Mouse (Mus musculus): ENCODE data around the gene BC051665. TPM values are rescaled to one million over a fixed set of nuclear protein-coding genes. Genes with fewer than 3 reads are reported as not detected.

BC051665 gene
- polyA plus RNA-seq, 1 experiment from 2014 or later: not detected

DNA sequence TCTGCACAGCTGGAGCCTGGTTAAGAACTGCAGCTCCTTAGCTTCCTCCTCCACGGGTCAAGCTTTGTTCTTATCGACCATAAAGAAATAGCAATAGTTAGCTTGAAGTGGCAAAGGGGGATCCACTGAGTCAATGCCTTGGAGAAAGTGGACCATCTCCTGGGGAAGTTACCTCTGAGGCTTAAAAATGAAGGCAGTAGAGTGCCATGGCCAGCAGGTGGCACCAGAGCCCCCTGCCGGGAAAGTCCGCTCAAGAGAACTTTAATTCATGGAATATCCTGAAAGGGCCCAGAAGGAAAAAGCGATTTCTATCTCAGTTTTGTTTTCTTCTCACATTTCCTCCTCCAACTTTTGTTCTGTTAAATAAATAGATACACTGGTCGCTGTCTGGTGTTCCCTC is 27.0 kb downstream of the BC051665 start:
- Histone ChIP-seq H3K27ac (replicated peaks) (no peak overlapping the region), H3K36me3 (peaks cover 53% of the 10 kb centered on the region), H3K4me3 (no peak overlapping the region), H3K9me3 (no peaks in the 10 kb centered on the region), H3K27me3 (no peaks in the 10 kb centered on the region), H3K4me1 (replicated peaks) (no peaks in the 10 kb centered on the region), H3K4me2 (no peak overlapping the region), H3K9ac (no peak overlapping the region)
- ATAC-seq (ENCODE audit: low FRiP score, low read depth): no peak
- 42% methylated on average over 6 of the region's 6 CpGs for WGBS

DNA sequence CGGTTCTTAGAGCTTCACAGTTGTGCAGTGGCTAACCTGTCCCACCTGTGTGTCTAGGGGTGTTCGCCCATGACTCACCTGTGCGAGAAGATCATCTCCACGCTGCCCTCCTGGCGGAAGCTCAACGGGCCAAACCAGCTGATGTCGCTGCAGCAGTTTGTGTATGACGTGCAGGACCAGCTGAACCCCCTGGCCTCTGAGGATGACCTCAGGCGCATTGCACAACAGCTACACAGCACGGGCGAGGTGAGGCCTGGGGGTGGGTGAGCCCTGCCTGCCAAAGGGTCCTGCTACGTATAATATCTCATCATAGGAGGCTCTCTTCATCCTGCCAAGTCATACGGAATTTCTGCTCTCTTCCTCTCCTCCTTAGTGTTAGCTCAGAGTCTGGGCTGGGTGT is 28.9 kb downstream of the BC051665 start:
- Histone ChIP-seq H3K9ac (no peak overlapping the region), H3K36me3 (peaks cover 61% of the 10 kb centered on the region), H3K9me3 (no peaks in the 10 kb centered on the region), H3K4me3 (no peak overlapping the region), H3K27ac (replicated peaks) (no peak overlapping the region), H3K4me1 (replicated peaks) (no peaks in the 10 kb centered on the region), H3K27me3 (no peaks in the 10 kb centered on the region), H3K4me2 (no peak overlapping the region)
- no peak for ATAC-seq (ENCODE audit: low FRiP score, low read depth)
- WGBS: 90% methylated on average over 13 of the region's 13 CpGs

DNA sequence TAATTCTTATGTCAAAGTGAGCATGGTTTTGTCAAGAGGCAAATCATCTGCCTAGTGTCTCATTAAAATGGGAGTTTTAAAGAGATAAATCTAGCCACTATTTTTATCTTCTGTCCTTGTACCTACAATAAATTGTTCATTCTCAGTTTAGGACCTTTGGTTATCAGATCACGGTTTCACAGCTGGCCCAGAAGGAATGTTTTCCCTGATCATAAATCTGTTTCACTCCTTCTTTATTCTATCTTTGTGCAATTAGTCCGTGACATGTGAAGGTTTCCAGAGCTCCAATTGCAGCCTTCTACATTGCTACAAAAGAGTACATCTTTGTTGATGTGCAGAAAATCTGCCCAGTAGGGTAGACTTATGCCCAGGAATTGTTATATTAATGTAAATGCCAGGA is 30.9 kb downstream of the BC051665 start:
- no peak overlapping the region for H3K4me3 ChIP-seq

DNA sequence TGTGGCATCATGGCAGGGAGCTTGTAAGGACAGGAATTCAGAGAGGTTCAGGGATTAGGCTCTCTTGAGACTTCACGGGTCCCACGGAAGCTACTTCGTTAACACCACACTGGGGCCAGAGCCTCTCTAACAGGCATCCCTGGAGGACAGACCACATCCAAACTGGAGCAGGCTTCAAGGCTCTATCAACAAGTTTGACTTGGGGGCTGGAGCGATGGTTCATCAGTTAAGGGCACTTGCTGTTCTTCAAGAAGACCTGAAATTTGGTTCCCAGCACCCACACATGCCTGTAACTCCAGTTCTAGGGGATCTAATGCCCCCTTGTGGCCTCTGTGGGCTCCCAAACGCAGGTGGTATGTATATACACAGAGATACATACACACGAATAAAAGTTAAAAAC is 32.9 kb downstream of the BC051665 start:
- H3K4me1 ChIP-seq (replicated peaks): no peaks in the 10 kb centered on the region
- no peak overlapping the region for H3K4me2 ChIP-seq
- H3K36me3 ChIP-seq: peaks cover 74% of the 10 kb centered on the region
- no peaks in the 10 kb centered on the region for H3K27me3 ChIP-seq
- 97% methylated on average over 6 of the region's 6 CpGs for WGBS
- ATAC-seq (ENCODE audit: low FRiP score, low read depth): no peak
- H3K27ac ChIP-seq (replicated peaks): no peak overlapping the region
- H3K9me3 ChIP-seq: no peaks in the 10 kb centered on the region
- H3K9ac ChIP-seq: no peak overlapping the region
- no peak overlapping the region for H3K4me3 ChIP-seq

More for the DNA sequence above, 30.9 kb downstream of the BC051665 start:
- H3K27me3 ChIP-seq: no peaks in the 10 kb centered on the region
- H3K36me3 ChIP-seq: peaks cover 55% of the 10 kb centered on the region
- H3K27ac ChIP-seq (replicated peaks): no peak overlapping the region
- no peak for ATAC-seq (ENCODE audit: low FRiP score, low read depth)
- no peaks in the 10 kb centered on the region for H3K4me1 ChIP-seq (replicated peaks)
- no peak overlapping the region for H3K9ac ChIP-seq
- WGBS: 81% methylated on average over 2 of the region's 2 CpGs
- no peaks in the 10 kb centered on the region for H3K9me3 ChIP-seq
- H3K4me2 ChIP-seq: no peak overlapping the region

DNA sequence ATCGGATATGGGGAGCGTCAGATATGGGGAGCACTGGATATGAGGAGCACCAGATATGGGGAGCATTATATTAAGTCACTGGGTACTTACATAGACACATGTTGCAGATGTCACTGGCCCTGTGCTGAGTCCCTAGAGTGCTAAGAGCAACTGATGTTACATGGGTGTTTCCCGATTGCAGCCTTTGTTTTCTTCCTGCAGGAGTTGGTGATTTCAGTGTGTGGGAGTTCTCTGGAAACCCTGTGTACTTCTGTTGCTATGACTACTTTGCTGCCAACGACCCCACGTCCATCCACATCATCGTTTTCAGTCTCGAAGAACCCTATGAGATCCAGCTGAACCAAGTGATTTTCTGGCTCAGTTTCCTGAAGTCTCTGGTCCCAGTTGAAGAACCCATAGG is 35.2 kb downstream of the BC051665 start:
- Histone ChIP-seq H3K36me3 (peaks cover 66% of the 10 kb centered on the region), H3K9ac (no peak overlapping the region), H3K4me2 (no peak overlapping the region), H3K4me3 (no peak overlapping the region), H3K4me1 (replicated peaks) (no peaks in the 10 kb centered on the region), H3K9me3 (no peaks in the 10 kb centered on the region), H3K27ac (replicated peaks) (no peak overlapping the region), H3K27me3 (no peaks in the 10 kb centered on the region)
- no peak for ATAC-seq (ENCODE audit: low FRiP score, low read depth)
- WGBS: 92% methylated on average over 7 of the region's 7 CpGs

DNA sequence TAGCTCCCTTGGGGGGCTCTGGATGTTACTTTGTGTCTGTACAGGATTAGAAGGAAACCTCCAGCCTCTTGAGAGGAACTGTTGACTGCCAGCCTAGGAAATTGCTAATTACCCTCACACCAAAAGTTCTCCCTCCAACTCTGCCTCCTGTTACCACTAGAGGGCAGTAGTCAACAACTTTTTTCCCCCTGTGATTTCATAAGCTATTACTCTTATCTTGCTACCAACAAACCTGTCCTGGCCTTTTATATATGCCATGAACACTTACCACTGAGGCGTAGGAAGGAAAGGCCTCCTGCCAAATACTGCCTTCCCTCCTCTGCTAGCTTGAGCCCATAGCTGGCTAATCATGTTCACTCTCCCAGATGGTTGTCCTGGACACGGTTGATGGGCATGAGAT is 37.6 kb downstream of the BC051665 start:
- H3K4me3 ChIP-seq: no peak overlapping the region
- H3K9me3 ChIP-seq: no peaks in the 10 kb centered on the region
- H3K9ac ChIP-seq: no peak overlapping the region
- no peak overlapping the region for H3K27ac ChIP-seq (replicated peaks)
- H3K4me2 ChIP-seq: no peak overlapping the region
- ATAC-seq (ENCODE audit: low FRiP score, low read depth): no peak
- peaks cover 6% of the 10 kb centered on the region for H3K4me1 ChIP-seq (replicated peaks)
- no peaks in the 10 kb centered on the region for H3K27me3 ChIP-seq
- H3K36me3 ChIP-seq: peaks cover 49% of the 10 kb centered on the region
- 93% methylated on average over 2 of the region's 2 CpGs for WGBS

DNA sequence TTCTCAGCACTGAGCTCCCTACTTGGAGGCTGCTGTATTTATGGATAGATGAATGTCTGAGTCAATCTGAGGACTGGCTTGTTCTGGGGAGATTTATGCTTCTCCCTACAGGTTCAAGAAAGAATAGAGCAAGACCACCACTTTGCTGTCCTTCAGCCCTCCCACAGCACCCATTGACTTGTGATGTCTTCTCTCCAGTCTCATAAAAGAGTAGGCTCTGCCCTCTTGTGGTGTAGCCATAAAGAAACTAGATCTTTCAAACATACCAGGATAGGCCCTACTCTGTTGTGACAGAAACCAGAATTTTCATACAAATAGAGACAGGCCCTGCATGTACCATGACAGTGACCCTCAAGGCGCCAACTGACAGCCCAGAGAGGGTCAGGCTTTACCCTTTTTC is 39.0 kb downstream of the BC051665 start:
- Histone ChIP-seq H3K4me3 (no peak overlapping the region), H3K36me3 (peaks cover 39% of the 10 kb centered on the region), H3K9me3 (no peaks in the 10 kb centered on the region), H3K27me3 (no peaks in the 10 kb centered on the region), H3K4me1 (replicated peaks) (peaks cover 11% of the 10 kb centered on the region), H3K27ac (replicated peaks) (no peak overlapping the region), H3K9ac (no peak overlapping the region), H3K4me2 (no peak overlapping the region)
- 90% methylated on average over 1 of the region's 1 CpGs for WGBS
- no peak for ATAC-seq (ENCODE audit: low FRiP score, low read depth)

DNA sequence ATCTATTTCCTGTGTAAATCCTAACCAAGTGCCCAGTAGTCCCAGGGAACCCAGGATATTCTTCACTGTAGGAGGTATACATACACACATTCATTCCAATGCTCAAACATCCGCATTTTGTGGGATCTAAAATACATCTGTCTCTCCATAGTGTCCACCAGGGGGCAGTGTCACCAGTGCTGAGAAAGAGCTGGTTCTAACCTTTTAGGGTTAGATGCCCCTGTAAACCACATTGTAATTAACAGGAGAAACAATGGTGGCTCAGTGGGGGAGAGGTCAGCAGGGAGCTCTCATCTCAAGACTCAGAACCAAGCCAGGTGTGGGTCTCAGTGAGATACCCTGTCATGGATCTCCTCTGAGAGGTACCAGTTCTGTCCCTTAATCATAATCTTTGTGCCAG is 39.9 kb downstream of the BC051665 start:
- peaks cover 37% of the 10 kb centered on the region for H3K36me3 ChIP-seq
- no peak for ATAC-seq (ENCODE audit: low FRiP score, low read depth)
- no peak overlapping the region for H3K27ac ChIP-seq (replicated peaks)
- no peaks in the 10 kb centered on the region for H3K27me3 ChIP-seq
- no peak overlapping the region for H3K9ac ChIP-seq
- H3K4me2 ChIP-seq: no peak overlapping the region
- H3K4me3 ChIP-seq: no peak overlapping the region
- WGBS: 43% methylated on average over 1 of the region's 1 CpGs
- H3K9me3 ChIP-seq: no peaks in the 10 kb centered on the region
- peaks cover 11% of the 10 kb centered on the region for H3K4me1 ChIP-seq (replicated peaks)

DNA sequence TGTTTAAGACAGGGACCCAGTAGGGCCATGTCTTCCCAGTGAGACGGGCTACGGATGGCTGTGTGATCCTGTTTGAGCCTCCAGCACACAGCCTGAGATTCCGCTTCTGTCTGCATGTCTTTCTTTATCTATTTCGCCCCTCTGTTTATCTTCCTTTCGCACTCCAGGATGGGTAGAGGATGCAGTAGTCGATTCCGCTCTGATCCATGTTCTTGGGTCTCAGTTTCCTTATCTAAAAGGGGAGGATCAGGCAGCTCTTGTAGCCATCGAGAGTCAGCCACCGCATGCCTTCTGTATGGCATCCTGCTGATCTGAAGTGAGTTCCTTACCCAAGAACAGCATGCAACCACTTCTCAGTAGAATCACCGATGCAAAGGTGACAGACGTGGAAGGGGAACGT is 40.8 kb downstream of the BC051665 start:
- no peak overlapping the region for H3K27ac ChIP-seq (replicated peaks)
- no peak for ATAC-seq (ENCODE audit: low FRiP score, low read depth)
- H3K4me1 ChIP-seq (replicated peaks): peaks cover 11% of the 10 kb centered on the region
- no peaks in the 10 kb centered on the region for H3K27me3 ChIP-seq
- H3K9me3 ChIP-seq: no peaks in the 10 kb centered on the region
- H3K9ac ChIP-seq: no peak overlapping the region
- 91% methylated on average over 12 of the region's 12 CpGs for WGBS
- H3K4me2 ChIP-seq: no peak overlapping the region
- peaks cover 36% of the 10 kb centered on the region for H3K36me3 ChIP-seq
- no peak overlapping the region for H3K4me3 ChIP-seq

DNA sequence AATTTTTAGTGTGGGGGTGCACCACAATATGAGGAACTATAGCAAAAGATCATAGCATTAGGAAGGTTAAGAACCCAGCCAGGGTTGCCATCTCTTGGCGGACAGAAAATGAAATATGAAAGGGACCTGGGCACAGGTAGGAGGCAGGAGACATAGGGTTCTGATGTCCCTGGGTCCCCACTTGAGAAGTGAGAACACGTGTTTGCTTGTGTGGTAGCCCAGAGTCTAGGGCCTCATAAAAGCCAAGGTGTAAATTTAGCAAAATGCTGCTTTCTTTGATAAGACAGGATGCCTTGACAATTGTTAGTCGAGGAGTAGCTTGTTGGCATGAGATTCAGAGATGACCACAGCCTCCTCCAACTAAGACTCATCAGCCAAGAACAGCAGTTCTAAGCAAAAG is 41.4 kb downstream of the BC051665 start:
- peaks cover 37% of the 10 kb centered on the region for H3K36me3 ChIP-seq
- ATAC-seq (ENCODE audit: low FRiP score, low read depth): no peak
- whole genome bisulfite sequencing: 94% methylated on average over 3 of the region's 3 CpGs

DNA sequence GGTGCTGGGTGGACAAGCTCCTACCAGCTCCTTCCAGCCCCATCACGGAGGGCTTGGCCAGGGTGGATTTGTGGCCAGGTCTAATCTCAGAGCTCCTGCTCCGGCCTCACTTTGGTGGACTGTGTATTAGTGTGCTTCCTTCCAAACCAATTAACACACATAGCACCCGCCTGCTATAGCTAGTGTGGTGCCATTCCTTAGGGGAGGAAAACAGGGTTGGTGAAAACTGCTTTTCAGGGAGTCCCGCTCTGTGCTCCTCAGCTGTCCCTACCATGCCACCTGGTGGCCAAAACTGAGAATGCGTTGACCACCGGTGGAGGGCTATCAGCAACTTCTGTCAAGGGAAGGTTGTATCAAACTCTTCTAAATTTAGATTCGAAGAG is 42.1 kb downstream of the BC051665 start:
- no peak overlapping the region for H3K9ac ChIP-seq
- H3K36me3 ChIP-seq: peaks cover 36% of the 10 kb centered on the region
- H3K4me3 ChIP-seq: no peak overlapping the region
- H3K27ac ChIP-seq (replicated peaks): no peak overlapping the region
- no peaks in the 10 kb centered on the region for H3K9me3 ChIP-seq
- WGBS: 35% methylated on average over 7 of the region's 7 CpGs
- H3K4me2 ChIP-seq: no peak overlapping the region
- H3K27me3 ChIP-seq: no peaks in the 10 kb centered on the region
- ATAC-seq (ENCODE audit: low FRiP score, low read depth): peak; percentile 70
- peaks cover 11% of the 10 kb centered on the region for H3K4me1 ChIP-seq (replicated peaks)

More for the DNA sequence above, 41.4 kb downstream of the BC051665 start:
- no peak overlapping the region for H3K9ac ChIP-seq
- H3K4me2 ChIP-seq: no peak overlapping the region
- peaks cover 11% of the 10 kb centered on the region for H3K4me1 ChIP-seq (replicated peaks)
- H3K27me3 ChIP-seq: no peaks in the 10 kb centered on the region
- no peaks in the 10 kb centered on the region for H3K9me3 ChIP-seq
- H3K4me3 ChIP-seq: no peak overlapping the region
- H3K27ac ChIP-seq (replicated peaks): no peak overlapping the region

DNA sequence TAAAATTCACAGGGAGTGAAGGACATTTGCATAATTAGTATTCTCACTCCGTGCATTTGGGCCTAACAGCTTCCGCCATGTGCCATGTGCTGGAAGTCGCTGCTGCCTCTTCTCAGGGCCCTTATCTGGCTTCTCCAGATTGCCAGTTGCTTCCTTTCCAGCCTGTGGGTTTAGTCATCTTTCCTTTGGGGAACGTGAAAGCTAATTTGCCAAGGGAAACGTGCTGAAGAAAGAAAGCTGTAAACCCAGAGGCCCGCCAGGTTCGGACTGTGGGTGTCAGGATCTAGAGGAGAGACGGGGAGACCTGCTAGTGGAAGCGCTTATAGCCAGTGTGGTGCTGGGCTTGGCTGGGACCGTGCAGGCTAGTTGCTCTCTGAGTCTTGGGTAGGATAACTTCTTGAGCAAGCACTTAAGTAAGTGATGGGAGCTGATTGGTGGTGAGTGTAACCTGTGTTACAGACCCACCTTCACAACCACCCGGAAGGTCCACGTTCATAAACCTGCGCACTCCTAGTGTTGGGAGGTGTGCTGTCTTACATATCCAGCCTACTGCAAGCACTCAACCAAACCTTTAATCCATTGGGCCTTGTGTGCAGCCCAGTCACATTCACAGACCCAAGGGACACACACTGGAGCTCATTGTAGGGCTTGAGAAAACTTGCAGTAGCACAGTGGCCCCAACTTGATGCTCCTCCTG is 42.6 kb downstream of the BC051665 start:
- no peak overlapping the region for H3K4me2 ChIP-seq
- no peak overlapping the region for H3K9ac ChIP-seq
- H3K4me1 ChIP-seq (replicated peaks): peaks cover 11% of the 10 kb centered on the region
- H3K4me3 ChIP-seq: no peak overlapping the region
- peaks cover 30% of the 10 kb centered on the region for H3K36me3 ChIP-seq
- peak; percentile 20 for ATAC-seq (ENCODE audit: low FRiP score, low read depth)
- H3K9me3 ChIP-seq: no peaks in the 10 kb centered on the region
- no peak overlapping the region for H3K27ac ChIP-seq (replicated peaks)
- no peaks in the 10 kb centered on the region for H3K27me3 ChIP-seq
- 68% methylated on average over 13 of the region's 13 CpGs for WGBS

DNA sequence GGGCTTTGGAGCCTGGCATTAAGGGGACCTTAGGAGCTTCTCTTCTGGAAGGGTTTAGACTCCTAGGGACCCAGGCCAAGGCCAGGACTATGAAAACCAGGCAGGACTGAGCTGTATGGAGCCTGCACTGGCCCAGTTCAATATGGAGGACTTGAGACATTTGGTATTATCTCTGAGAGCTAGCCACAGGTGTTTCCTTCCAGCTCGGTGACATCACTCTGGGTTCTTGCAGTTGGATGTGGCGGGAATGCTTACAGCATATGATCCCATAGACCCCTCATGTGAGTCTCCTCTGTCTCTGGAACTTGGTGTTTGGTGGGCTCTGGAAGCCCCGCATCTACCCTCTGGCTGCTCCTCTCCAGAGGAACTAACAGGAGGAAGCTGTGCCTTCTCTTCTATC is 43.6 kb downstream of the BC051665 start:
- Histone ChIP-seq H3K4me1 (replicated peaks) (peaks cover 19% of the 10 kb centered on the region), H3K9me3 (no peaks in the 10 kb centered on the region), H3K27me3 (no peaks in the 10 kb centered on the region), H3K4me2 (no peak overlapping the region), H3K4me3 (no peak overlapping the region), H3K36me3 (peaks cover 23% of the 10 kb centered on the region), H3K9ac (no peak overlapping the region), H3K27ac (replicated peaks) (no peak overlapping the region)
- 87% methylated on average over 3 of the region's 3 CpGs for WGBS
- ATAC-seq (ENCODE audit: low FRiP score, low read depth): no peak

All from hindbrain, embryonic 15.5 days (tissue).